Mouse (Mus musculus): ENCODE measurements around the gene Sesn2.
A peak's percentile ranks its signal among the peaks of the same experiment; 100 is the strongest.
"Not testable (repeated sequence)": the region's sequence is repeated elsewhere in the genome, so short reads cannot be mapped to it uniquely, and the experiment has no call there.

The Sesn2 gene

DNA sequence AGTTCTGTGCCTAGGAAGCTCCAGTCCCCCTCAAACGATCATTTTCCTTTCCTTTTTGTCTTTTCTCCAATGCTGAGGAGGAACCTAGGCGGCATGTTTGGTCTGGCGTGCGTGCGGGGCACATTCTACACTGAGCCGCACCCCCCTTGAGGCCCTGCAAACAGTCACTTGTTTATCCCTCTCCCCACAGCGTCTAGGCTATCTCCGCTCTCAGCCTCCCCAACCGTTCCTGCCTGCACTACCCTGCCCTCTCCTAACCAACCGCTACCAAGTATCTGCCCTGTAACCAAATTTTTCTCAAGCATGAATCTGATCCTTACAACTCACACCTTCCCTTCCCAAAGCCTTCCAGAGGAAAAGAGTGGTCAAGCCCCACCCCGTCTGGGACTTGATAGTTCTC, 7.0 kb downstream of the Sesn2 start:
- DNase-seq (ENCODE audit: low read depth, low spot score) = no peak
- Histone ChIP-seq H3K36me3 (ENCODE audit: control insufficient read depth, insufficient read depth, low read length, poor library complexity, severe bottlenecking) (0 out of 2 replicates have a peak, but pooled peaks cover 4% of the 10 kb centered on the region), H3K27me3 (ENCODE audit: control insufficient read depth, insufficient read depth, low read length, poor library complexity, severe bottlenecking) (no peaks in the 10 kb centered on the region)

DNA sequence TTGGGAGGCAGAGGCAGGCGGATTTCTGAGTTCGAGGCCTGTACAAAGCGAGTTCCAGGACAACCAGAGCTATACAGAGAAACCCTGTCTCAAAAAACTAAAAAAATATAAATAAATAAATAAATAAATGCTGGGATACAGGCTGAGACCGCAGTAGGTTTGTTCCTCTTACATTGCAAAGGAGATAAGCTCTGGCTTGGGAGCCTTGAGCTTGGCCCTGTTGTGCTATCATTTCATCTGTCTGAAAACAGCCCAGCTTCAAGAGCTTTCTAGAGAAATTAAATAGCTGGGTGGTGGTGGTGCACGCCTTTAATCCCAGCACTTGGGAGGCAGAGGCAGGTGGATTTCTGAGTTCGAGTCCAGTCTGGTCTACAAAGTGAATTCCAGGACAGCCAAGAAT, 8.7 kb downstream of the Sesn2 start:
- DNase-seq (ENCODE audit: low read depth, low spot score) = no peak
- Histone ChIP-seq H3K27me3 (ENCODE audit: control insufficient read depth, insufficient read depth, low read length, poor library complexity, severe bottlenecking) (no peaks in the 10 kb centered on the region), H3K36me3 (ENCODE audit: control insufficient read depth, insufficient read depth, low read length, poor library complexity, severe bottlenecking) (peaks cover 13% of the 10 kb centered on the region)

DNA sequence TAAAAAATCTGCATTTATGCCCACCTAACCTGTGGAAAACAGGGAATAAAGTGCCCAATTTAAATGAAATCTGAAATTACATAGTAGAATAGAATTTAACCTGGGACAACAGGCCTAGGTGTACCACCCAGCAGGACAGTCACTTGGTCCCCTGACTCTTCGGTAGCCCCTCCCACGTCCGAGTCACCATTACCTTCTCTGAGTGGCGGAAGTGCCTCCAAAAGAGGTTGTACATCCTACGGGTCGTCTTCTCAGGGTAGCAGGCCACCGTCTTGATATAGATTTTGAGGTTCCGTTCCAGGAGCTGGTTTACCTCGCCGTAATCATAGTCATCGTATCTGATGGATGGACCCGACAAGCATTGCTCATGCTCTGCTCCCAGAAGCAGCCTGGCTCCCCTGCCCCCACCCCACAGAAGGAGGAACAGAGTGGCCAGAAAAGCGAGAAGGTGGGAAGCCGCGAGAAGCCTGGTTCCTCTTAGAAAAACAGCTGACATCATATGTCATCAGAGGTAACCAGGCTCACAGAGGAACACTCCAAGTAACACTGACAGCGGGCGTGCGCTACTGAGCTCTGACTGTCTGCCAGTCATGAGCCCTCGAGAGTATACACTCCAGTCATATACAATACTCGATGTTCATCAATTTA, 15.9 kb downstream of the Sesn2 start:
- DNase-seq (ENCODE audit: low read depth, low spot score) = peak; percentile 72
- H3K27me3 ChIP-seq (ENCODE audit: control insufficient read depth, insufficient read depth, low read length, poor library complexity, severe bottlenecking) = no peaks in the 10 kb centered on the region
- H3K36me3 ChIP-seq (ENCODE audit: control insufficient read depth, insufficient read depth, low read length, poor library complexity, severe bottlenecking) = peaks cover 13% of the 10 kb centered on the region

DNA sequence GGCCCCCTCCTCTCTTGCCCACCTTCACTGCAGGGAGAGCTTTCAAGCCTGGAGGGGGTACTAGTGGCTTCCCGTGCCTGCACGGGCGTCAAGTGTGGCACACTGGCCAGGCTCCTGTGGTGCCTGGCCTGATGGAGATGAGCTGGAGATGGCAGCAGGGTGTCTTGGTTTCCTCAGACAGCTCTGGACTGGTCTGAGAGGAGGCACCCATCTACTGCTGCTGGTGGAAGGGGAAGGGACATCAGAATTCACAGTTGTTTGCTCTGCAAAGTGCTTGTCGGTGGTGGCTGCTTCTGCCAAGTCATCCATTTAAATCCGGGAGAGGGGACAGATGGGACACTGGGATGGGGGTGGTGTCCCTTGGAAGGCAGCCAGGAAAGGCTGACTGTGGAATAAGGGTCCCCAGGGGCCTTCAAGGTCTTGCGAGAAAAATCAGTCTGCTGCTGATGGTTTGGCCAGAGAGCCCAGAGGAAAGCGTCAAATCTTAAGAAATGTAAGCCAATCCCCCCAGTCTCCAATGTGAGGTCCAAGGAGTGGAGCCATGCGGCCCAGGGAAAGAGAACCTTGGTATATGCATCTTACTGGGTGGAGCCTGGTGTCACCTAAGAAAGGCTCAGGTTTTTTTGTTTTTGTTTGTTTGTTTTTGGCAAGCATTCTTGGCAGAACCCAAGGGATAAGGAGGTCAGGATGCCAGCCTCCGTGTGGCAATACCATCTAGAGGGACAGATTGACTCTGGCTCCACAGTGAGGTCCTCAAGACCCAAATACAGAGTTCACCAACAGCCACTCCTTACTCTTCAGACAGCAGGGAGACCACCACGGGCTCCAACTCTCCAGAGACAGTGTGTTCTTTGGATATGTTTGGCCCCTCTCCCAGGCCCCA, 17.9 kb downstream of the Sesn2 start:
- H3K27me3 ChIP-seq (ENCODE audit: control insufficient read depth, insufficient read depth, low read length, poor library complexity, severe bottlenecking) = no peaks in the 10 kb centered on the region
- no peak for DNase-seq (ENCODE audit: low read depth, low spot score)
- peaks cover 7% of the 10 kb centered on the region for H3K36me3 ChIP-seq (ENCODE audit: control insufficient read depth, insufficient read depth, low read length, poor library complexity, severe bottlenecking)

DNA sequence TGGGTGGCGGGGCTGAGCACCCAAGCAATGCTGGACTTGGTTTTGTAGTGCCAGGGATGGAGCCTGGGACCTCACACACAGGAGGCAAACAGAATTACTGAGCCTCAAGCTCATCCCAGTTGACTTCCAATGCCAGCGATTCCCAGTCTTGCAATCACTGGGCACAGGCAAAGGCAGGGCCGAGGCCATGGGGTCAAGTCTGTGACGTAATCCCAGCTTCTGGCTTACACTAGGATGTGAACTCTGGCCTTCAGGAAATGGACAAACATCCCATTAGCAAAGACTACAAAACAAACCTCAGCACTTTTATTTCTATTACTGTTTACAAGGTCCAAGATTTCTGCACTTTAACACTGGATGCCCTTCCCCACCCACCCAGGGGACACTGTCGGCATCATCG, 18.6 kb downstream of the Sesn2 start:
- Histone ChIP-seq H3K36me3 (ENCODE audit: control insufficient read depth, insufficient read depth, low read length, poor library complexity, severe bottlenecking) (peaks cover 3% of the 10 kb centered on the region), H3K27me3 (ENCODE audit: control insufficient read depth, insufficient read depth, low read length, poor library complexity, severe bottlenecking) (no peaks in the 10 kb centered on the region)
- DNase-seq (ENCODE audit: low read depth, low spot score) = no peak

DNA sequence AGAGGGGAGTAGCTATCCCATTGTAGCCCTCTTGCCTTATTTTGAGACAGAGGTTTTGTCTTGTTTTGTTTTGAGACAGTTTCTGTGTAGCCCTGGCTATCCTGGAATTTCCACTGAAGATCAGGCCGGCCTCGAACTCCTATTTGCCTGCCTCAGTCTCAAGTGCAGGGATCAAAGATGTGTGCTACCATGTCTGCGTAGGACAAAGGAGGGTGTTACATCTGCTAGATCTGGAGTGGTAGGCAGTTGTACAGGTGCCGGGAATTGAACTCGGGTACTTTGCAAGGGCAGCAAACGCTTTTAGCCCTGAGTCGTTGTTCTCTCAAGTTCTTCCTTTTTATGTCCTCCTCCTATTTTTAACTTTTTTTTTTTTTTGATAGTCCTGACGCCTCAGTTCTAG, 19.2 kb downstream of the Sesn2 start:
- Histone ChIP-seq H3K27me3 (ENCODE audit: control insufficient read depth, insufficient read depth, low read length, poor library complexity, severe bottlenecking) (no peaks in the 10 kb centered on the region), H3K36me3 (ENCODE audit: control insufficient read depth, insufficient read depth, low read length, poor library complexity, severe bottlenecking) (no peaks in the 10 kb centered on the region)
- no peak for DNase-seq (ENCODE audit: low read depth, low spot score)

DNA sequence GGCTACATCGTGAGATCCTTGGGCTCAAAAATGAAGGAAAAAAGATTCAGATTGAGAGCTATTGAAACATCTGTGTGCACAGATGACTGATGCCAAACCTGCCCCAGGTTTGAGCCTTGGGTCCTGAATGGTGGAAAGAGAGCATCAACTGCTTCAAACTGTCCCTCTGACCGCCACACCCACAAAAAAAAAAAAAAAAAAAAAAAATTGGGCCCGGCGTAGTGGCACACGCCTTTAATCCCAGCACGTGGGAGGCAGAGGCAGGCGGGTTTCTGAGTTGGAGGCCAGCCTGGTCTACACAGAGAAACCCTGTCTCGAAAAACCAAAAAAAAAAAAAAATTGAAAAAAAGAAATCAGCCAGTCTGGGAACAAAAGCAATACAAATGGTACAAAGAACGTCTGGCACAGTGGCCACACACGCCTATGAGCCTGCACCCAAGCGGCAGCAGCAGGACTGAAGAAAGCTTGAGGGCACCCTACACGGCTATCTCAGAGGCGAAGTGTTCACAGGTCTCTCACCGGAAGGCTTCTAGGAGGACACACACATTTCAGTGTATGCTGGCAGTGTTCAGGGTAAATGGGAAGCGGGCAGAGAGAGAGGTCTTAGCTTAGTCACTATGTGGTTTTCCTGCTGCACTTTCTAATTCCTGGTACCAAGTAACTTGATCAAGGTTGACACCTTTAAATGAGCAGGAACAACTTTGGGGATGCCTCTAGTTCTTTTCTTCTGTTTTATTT, 19.9 kb downstream of the Sesn2 start:
- no peak for DNase-seq (ENCODE audit: low read depth, low spot score)
- H3K27me3 ChIP-seq (ENCODE audit: control insufficient read depth, insufficient read depth, low read length, poor library complexity, severe bottlenecking) = no peaks in the 10 kb centered on the region
- H3K36me3 ChIP-seq (ENCODE audit: control insufficient read depth, insufficient read depth, low read length, poor library complexity, severe bottlenecking) = no peaks in the 10 kb centered on the region

DNA sequence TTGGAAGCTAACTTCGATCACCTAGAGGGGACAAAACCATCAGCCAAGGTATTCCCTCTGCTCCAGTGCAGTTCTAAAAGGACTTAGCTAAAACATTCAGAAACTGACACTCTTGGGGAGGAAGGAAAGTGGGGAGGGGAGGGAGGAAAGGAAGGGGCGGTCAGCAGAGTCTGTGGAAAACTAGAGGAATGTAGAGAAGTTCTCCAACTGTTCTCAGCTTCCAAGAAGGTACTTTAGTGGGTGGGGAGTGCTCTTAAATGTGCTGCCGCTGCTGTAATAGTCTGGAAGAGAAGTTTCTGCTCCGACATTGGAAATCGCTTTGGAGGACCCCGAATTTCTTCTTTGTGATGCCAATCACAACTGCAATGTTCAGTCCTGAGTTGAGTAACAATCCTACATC, 21.3 kb downstream of the Sesn2 start:
- H3K27me3 ChIP-seq (ENCODE audit: control insufficient read depth, insufficient read depth, low read length, poor library complexity, severe bottlenecking) = no peaks in the 10 kb centered on the region
- DNase-seq (ENCODE audit: low read depth, low spot score) = no peak

DNA sequence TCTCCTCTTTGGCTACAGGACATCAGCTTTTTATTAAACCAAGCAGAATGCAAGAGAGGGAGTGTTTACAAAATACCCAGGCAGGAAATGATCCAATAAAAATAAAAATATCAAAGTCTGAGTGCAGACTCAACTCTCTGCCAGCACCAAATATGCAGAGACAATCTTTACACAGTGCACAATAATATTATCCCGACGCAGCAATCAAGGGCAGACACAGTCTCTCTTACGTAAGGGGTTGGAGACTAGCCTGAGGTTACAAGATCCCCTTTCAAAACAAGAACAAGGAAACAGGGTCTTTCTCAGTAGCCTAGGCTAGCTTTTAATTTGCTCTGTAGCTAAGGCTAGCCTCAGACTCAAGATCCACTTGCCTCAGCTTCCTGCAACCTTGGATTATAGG, 21.8 kb downstream of the Sesn2 start:
- no peak for DNase-seq (ENCODE audit: low read depth, low spot score)
- Histone ChIP-seq H3K36me3 (ENCODE audit: control insufficient read depth, insufficient read depth, low read length, poor library complexity, severe bottlenecking) (no peaks in the 10 kb centered on the region), H3K27me3 (ENCODE audit: control insufficient read depth, insufficient read depth, low read length, poor library complexity, severe bottlenecking) (no peaks in the 10 kb centered on the region)

More for the DNA sequence above, 21.3 kb downstream of the Sesn2 start:
- H3K36me3 ChIP-seq (ENCODE audit: control insufficient read depth, insufficient read depth, low read length, poor library complexity, severe bottlenecking) = no peaks in the 10 kb centered on the region

DNA sequence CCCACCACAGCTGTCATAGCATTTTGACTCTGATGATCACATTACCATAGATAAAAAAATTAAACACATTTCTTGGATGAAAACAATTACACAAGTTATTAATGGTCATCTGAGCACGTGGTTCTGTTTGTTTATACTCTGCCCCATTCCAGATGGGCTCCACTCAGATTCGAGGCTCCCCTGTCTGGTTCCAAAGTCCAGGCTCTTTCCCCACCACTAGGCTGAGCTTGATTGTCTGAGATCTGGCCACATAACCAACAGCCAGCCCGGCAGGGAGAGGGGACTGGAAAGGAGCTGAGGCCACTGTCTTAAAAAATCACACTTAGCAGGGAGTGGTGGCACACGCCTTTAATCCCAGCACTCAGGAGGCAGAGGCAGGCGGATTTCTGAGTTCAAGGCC, 25.5 kb downstream of the Sesn2 start:
- H3K36me3 ChIP-seq (ENCODE audit: control insufficient read depth, insufficient read depth, low read length, poor library complexity, severe bottlenecking) = no peaks in the 10 kb centered on the region
- no peak for DNase-seq (ENCODE audit: low read depth, low spot score)
- H3K27me3 ChIP-seq (ENCODE audit: control insufficient read depth, insufficient read depth, low read length, poor library complexity, severe bottlenecking) = no peaks in the 10 kb centered on the region

DNA sequence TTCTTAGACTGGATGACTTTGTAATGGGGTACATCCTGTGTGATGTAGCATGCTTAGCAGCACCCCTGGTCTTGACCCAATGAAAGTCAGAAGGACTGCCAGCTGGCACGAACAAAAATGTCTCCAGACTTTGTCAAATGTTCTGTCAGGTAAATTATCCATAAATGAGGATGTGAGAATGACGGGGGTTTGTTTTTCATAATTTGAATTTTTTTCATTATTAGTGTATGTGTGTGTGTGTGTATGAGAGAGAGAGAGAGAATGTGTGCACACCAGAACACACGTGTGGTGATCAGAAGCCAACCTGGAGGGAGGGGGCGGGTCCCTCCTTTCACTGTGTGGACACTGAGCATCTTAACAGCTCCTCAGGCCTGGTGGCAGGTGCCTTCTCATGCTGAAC, 26.1 kb downstream of the Sesn2 start:
- DNase-seq (ENCODE audit: low read depth, low spot score) = no peak
- Histone ChIP-seq H3K36me3 (ENCODE audit: control insufficient read depth, insufficient read depth, low read length, poor library complexity, severe bottlenecking) (no peaks in the 10 kb centered on the region), H3K27me3 (ENCODE audit: control insufficient read depth, insufficient read depth, low read length, poor library complexity, severe bottlenecking) (no peaks in the 10 kb centered on the region)

DNA sequence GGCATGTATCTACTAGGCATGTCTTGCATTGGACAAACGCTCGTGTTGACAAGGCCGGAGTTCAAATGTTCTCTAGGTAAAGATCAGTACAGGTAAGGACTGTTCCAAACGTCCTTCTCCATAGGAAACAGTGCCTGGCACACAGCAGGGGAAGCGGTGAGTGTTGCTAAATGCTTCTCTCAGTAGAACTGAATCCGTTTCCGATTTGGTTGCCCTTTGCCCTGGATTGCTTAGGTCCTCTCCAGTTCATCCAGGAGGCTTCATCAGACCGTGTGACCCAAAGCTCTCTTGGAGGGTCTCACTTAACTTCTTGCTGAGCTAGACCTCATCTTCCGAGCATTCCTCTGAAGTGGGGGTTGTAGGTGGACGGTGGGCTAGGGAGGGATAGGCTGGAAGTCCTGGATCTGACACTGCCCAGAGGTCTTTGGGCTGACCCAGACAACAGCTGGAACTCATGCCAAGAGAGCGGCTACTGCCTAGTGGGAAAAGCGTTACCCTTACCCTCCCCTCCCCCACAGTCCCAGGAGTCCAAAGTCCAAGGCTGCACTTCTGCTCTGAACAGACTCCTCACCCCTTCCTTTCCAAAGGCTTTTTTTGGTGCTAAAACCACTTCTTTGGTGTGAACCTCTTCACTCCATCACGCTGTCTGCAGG, 27.2 kb downstream of the Sesn2 start:
- no peaks in the 10 kb centered on the region for H3K27me3 ChIP-seq (ENCODE audit: control insufficient read depth, insufficient read depth, low read length, poor library complexity, severe bottlenecking)

DNA sequence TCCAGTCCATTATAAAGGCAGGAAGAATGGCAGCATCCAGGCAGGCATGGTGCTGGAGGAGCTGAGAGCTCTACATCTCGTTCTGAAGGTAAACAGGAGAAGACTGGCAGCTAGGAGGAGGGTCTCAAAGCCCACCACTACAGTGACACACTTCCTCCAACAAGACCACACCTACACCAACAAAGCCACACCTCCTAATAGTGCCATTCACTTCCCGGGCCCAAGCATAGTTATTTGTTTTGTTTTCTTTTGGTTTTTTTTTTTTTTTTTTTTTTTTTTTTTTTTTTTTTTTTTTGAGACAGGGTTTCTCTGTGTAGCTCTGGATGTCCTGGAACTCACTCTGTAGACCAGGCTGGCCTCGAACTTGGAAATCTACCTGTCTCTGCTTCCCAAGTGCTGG, 28.2 kb downstream of the Sesn2 start:
- not testable (repeated sequence) for H3K27me3 ChIP-seq (ENCODE audit: control insufficient read depth, insufficient read depth, low read length, poor library complexity, severe bottlenecking); H3K36me3 ChIP-seq (ENCODE audit: control insufficient read depth, insufficient read depth, low read length, poor library complexity, severe bottlenecking); DNase-seq (ENCODE audit: low read depth, low spot score)

More for the DNA sequence above, 27.2 kb downstream of the Sesn2 start:
- H3K36me3 ChIP-seq (ENCODE audit: control insufficient read depth, insufficient read depth, low read length, poor library complexity, severe bottlenecking) = no peaks in the 10 kb centered on the region
- no peak for DNase-seq (ENCODE audit: low read depth, low spot score)

DNA sequence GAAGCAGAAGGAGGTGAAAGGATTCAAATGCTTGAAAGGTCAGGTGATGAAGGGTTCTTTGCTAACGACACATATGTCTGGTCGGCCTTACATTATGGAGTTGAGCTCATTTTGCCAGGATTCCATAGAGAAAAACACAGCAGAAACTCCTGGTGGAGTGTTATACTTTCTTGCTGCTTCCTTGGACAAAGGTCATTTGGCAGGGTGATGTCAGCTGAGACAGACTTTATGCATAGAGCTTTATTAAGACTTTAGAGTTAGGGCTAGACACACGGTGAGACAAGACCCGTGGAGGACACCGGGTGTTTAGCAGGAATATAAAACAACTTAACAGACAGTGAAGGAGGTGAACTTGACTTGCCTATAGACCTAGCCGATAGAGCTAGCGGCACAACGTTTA, 32.5 kb downstream of the Sesn2 start:
- no peaks in the 10 kb centered on the region for H3K27me3 ChIP-seq (ENCODE audit: control insufficient read depth, insufficient read depth, low read length, poor library complexity, severe bottlenecking)
- no peaks in the 10 kb centered on the region for H3K36me3 ChIP-seq (ENCODE audit: control insufficient read depth, insufficient read depth, low read length, poor library complexity, severe bottlenecking)
- no peak for DNase-seq (ENCODE audit: low read depth, low spot score)
